Mouse (Mus musculus) intestine, postnatal 0 days (tissue): ENCODE data around the gene Stard10. TPM values are rescaled to one million over a fixed set of nuclear protein-coding genes. Genes with fewer than 3 reads are reported as not detected.
A peak's percentile ranks its signal among the peaks of the same experiment; 100 is the strongest.

Source experiments
- ATAC-seq: fragments of 200-750 bp; cut with Nextera tagmentation; 2 replicates; pipeline ENCODE4 v1.8.0; 2017; ENCODE audit warnings: mild to moderate bottlenecking, moderate TSS enrichment, moderate library complexity
- H3K27ac ChIP-seq: fragments of 300-500 bp; sonication (generic); 2 replicates; pipeline ENCODE4 v1.5.1; 2014; ENCODE audit warnings: mild to moderate bottlenecking, low read depth, low read length, moderate library complexity
- H3K27me3 ChIP-seq: fragments of 300-500 bp; sonication (generic); replicated peaks from 2 replicates; pipeline ENCODE4 v1.6.1; 2014; ENCODE audit warnings: low read length, mixed read lengths; ENCODE audit not compliant: control insufficient read depth, insufficient read depth
- H3K36me3 ChIP-seq: fragments of 300-500 bp; sonication (generic); 2 replicates; pipeline ENCODE4 v1.6.1; 2014; ENCODE audit warnings: mild to moderate bottlenecking, moderate library complexity; ENCODE audit not compliant: control insufficient read depth, insufficient read depth
- H3K4me1 ChIP-seq: fragments of 300-500 bp; sonication (generic); replicated peaks from 2 replicates; pipeline ENCODE4 v1.6.1; 2014; ENCODE audit warnings: antibody characterized with exemption, low read length, mixed read lengths; ENCODE audit not compliant: control insufficient read depth, insufficient read depth
- H3K4me2 ChIP-seq: fragments of 300-500 bp; sonication (generic); replicated peaks from 2 replicates; pipeline ENCODE4 v1.6.1; 2014; ENCODE audit warnings: low read depth, mild to moderate bottlenecking, moderate library complexity
- H3K4me3 ChIP-seq: fragments of 300-500 bp; sonication (generic); 2 replicates; pipeline ENCODE4 v1.5.1; 2014; ENCODE audit warnings: low read depth, low read length
- H3K9ac ChIP-seq: fragments of 300-500 bp; sonication (generic); 2 replicates; pipeline ENCODE4 v1.6.1; 2014; ENCODE audit warnings: mild to moderate bottlenecking, low read depth, low read length
- H3K9me3 ChIP-seq: fragments of 300-500 bp; sonication (generic); 2 replicates; pipeline ENCODE4 v1.6.1; 2016; ENCODE audit warnings: mixed run types; ENCODE audit not compliant: control insufficient read depth
- CTCF ChIP-seq: sonication (generic); IDR thresholded peaks from 2 replicates; pipeline ENCODE4 v1.5.1; 2016; ENCODE audit warnings: low read depth, mild to moderate bottlenecking, control low read depth, antibody characterized with exemption, moderate library complexity
- WGBS: fragments of 180-500 bp; shearing (Covaris S2); extraction: QIAGEN DNeasy Blood & Tissue Kit; methylation state at CpG from one replicate; pipeline ENCODE4 v1.1.7; 2014; 5-methylcytosine and 5-hydroxymethylcytosine counted together
- polyA plus RNA-seq: library from polyadenylated mRNA; unstranded; fragments of >200 nt; fragmentation: Nextera tagmentation; extraction: Ambion mirVana; gene quantifications from 2 replicates; pipeline ENCODE4 v1.2.1, GENCODE M21; 2015

Gene Stard10
- polyA plus RNA-seq, 1 experiment from 2014 or later = 71.7 TPM

- H3K4me2 ChIP-seq = no peak overlapping the region
- no peaks in the 10 kb centered on the region for H3K27me3 ChIP-seq
- no peak overlapping the region for H3K4me3 ChIP-seq
- H3K4me1 ChIP-seq = no peaks in the 10 kb centered on the region; the same call in 1 of the 2 replicates
- no peak overlapping the region for H3K9ac ChIP-seq
- no peak overlapping the region for H3K27ac ChIP-seq
- 69% methylated on average over 8 of the region's 8 CpGs for WGBS
- peaks cover 9% of the 10 kb centered on the region; the same call in 1 of the 2 replicates for H3K36me3 ChIP-seq
- TF ChIP-seq CTCF = 0 out of 2 replicates have a peak, but pooled peaks have one; percentile 17
- no peak for ATAC-seq
- H3K9me3 ChIP-seq = no peaks in the 10 kb centered on the region
Measured at GRCm38 (mm10) chr7:101382378-101382777, 65.5 kb downstream of the Stard10 start.

GRCm38 (mm10) chr7:101383756-101384155, 66.9 kb downstream of the Stard10 start:
- Histone ChIP-seq H3K36me3 (peaks cover 22% of the 10 kb centered on the region), H3K4me3 (no peak overlapping the region), H3K4me2 (no peak overlapping the region), H3K27me3 (no peaks in the 10 kb centered on the region), H3K4me1 (no peaks in the 10 kb centered on the region), H3K27ac (no peak overlapping the region; the same call in 1 of the 2 replicates), H3K9ac (no peak overlapping the region), H3K9me3 (no peaks in the 10 kb centered on the region)
- ATAC-seq = no peak
- WGBS = 77% methylated on average over 3 of the region's 3 CpGs
- no peak for TF ChIP-seq CTCF

- no peaks in the 10 kb centered on the region for H3K4me1 ChIP-seq
- WGBS = 44% methylated on average over 10 of the region's 10 CpGs
- peak overlapping the region; percentile 38 for H3K4me2 ChIP-seq
- H3K4me3 ChIP-seq = no peak overlapping the region
- H3K27me3 ChIP-seq = no peaks in the 10 kb centered on the region
- peaks cover 33% of the 10 kb centered on the region for H3K36me3 ChIP-seq
- H3K9ac ChIP-seq = peak overlapping the region; percentile 26; the same call in 1 of the 2 replicates
- no peaks in the 10 kb centered on the region for H3K9me3 ChIP-seq
- TF ChIP-seq CTCF = no peak
- no peak for ATAC-seq
- no peak overlapping the region for H3K27ac ChIP-seq
Measured at GRCm38 (mm10) chr7:101384931-101385330, 68.0 kb downstream of the Stard10 start.

GRCm38 (mm10) chr7:101385331-101385733, 68.4 kb downstream of the Stard10 start:
- ATAC-seq = no peak
- TF ChIP-seq CTCF = no peak
- Histone ChIP-seq H3K4me3 (no peak overlapping the region), H3K9me3 (no peaks in the 10 kb centered on the region), H3K27ac (no peak overlapping the region), H3K4me1 (no peaks in the 10 kb centered on the region), H3K27me3 (no peaks in the 10 kb centered on the region), H3K4me2 (peak overlapping the region; percentile 38; the same call in 1 of the 2 replicates), H3K36me3 (peaks cover 37% of the 10 kb centered on the region), H3K9ac (0 out of 2 replicates have a peak overlapping the region, but pooled peaks have one; percentile 22)
- 13% methylated on average over 6 of the region's 6 CpGs for WGBS

GRCm38 (mm10) chr7:101385866-101386452, 69.1 kb downstream of the Stard10 start:
- Histone ChIP-seq H3K4me3 (no peak overlapping the region), H3K9me3 (no peaks in the 10 kb centered on the region), H3K4me2 (peak overlapping the region; percentile 38; the same call in 1 of the 2 replicates), H3K36me3 (peaks cover 43% of the 10 kb centered on the region), H3K4me1 (no peaks in the 10 kb centered on the region), H3K9ac (0 out of 2 replicates have a peak overlapping the region, but pooled peaks have one; percentile 22), H3K27ac (no peak overlapping the region), H3K27me3 (no peaks in the 10 kb centered on the region)
- ATAC-seq = no peak
- no peak for TF ChIP-seq CTCF
- 62% methylated on average over 10 of the region's 10 CpGs for WGBS

GRCm38 (mm10) chr7:101389256-101389655, 72.4 kb downstream of the Stard10 start:
- TF ChIP-seq CTCF = no peak
- 79% methylated on average over 6 of the region's 6 CpGs for WGBS

More at GRCm38 (mm10) chr7:101389256-101389655, 72.4 kb downstream of the Stard10 start:
- H3K4me3 ChIP-seq = no peak overlapping the region
- H3K9me3 ChIP-seq = no peaks in the 10 kb centered on the region
- no peak for ATAC-seq
- no peak overlapping the region for H3K9ac ChIP-seq
- H3K27ac ChIP-seq = no peak overlapping the region
- H3K36me3 ChIP-seq = peaks cover 64% of the 10 kb centered on the region
- no peak overlapping the region for H3K4me2 ChIP-seq
- H3K27me3 ChIP-seq = no peaks in the 10 kb centered on the region
- 0 out of 2 replicates have a peak, but pooled peaks cover 5% of the 10 kb centered on the region for H3K4me1 ChIP-seq
